Mouse (Mus musculus) Patski (cell line): ENCODE measurements around the gene Twsg1. TPM values are rescaled to one million over a fixed set of nuclear protein-coding genes. Genes with fewer than 3 reads are reported as not detected.

Source experiments
- ATAC-seq: fragments of 100-300 bp; one replicate; pipeline ENCODE4 v1.8.0; 2021
- CTCF ChIA-PET: fragments of 350-600 bp; sonication (Branson Sonifier 250); formaldehyde crosslinking; loops from one replicate; lab custom pipeline; 2022; ENCODE audit warnings: inconsistent platforms; lab: Charles Lee
- POLR2A ChIA-PET: fragments of 350-600 bp; sonication (Branson Sonifier 250); formaldehyde crosslinking; loops from one replicate; lab custom pipeline; 2022; ENCODE audit warnings: antibody characterized with exemption, inconsistent platforms; lab: Charles Lee
- DNase-seq: peaks from one replicate; pipeline ENCODE4 v3.0.0-alpha.2; 2011; ENCODE audit warnings: low read depth, low spot score
- H3K27me3 ChIP-seq: fragments of 371-371 bp; one replicate; pipeline ENCODE4 v1.5.1; 2021
- CTCF ChIP-seq: fragments of 100-300 bp; IDR thresholded peaks from one replicate; pipeline ENCODE4 v1.5.1; 2021
- in situ Hi-C: fragments of 300-500 bp; cut with MboI; formaldehyde crosslinking; loops from 3 replicates; pipeline ENCODE4 v1.11.1; 2018; ENCODE audit warnings: low pct_unique_long_range_greater_than_20kb, mixed read lengths
- polyA plus RNA-seq: library from polyadenylated mRNA; unstranded; gene quantifications from one replicate; pipeline ENCODE4 v1.2.3, GENCODE M21; 2021

The Twsg1 gene
- polyA plus RNA-seq, 1 experiment from 2014 or later, result 162 TPM

DNA sequence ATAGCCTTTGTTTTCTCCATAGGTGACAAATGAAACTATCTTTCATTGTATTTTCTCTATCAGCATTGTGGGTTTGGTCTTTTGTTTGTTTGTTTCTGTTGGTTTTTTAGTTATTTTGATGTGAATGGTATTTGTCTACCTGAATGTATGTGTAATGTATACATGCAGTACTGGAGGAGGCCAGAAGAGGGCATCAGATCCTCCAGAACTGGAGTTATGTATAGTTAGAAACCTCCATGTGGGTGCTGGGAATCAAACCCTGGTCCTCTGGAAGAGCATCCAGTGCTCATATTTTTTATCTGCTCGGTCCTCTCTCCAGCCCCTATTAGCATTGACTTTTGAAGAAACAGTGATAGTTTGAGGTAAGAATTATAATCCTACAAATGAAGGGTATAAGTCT, 48.0 kb downstream of the Twsg1 start:
- TF ChIP-seq CTCF, result peak; percentile 31
- POLR2A ChIA-PET, result no interaction called here
- no peaks in the 10 kb centered on the region for H3K27me3 ChIP-seq
- no peak for ATAC-seq
- no peak for DNase-seq
- CTCF ChIA-PET, result interaction anchor here (1.0 kb wide), 1 partner anchor 11 kb away, joined by 3 read pairs; no protein-coding TSS in a partner anchor
- in situ Hi-C loops, result no loop called here

DNA sequence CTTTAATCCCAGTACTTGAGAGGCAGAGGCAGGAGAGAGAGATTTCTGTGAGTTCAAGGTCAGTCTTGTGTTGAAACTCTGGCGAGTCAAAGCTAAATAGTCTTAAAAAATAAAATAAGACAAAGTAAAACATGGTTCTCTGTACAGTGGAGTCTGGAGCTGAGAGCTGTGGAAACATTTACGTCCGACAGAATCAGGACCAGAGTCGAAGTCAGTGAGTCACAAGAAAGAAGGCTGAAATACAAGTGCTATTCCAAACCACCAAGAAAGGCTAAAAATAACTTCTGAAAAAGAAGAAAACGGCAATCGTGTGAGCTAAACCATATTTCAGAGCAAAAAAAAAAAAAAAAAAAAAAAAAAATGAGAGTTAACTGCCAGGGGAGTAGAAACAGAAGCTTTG, 48.7 kb downstream of the Twsg1 start:
- in situ Hi-C loops, result no loop called here
- POLR2A ChIA-PET, result interaction anchor here (0.6 kb wide), 1 partner anchor 11 kb away, joined by 3 read pairs; no protein-coding TSS in a partner anchor
- H3K27me3 ChIP-seq, result no peaks in the 10 kb centered on the region
- no peak for TF ChIP-seq CTCF
- ATAC-seq (no peak), DNase-seq (no peak)
- CTCF ChIA-PET, result interaction anchor here (0.9 to 1.0 kb wide), 2 partner anchors 10 to 17 kb away, joined by 3 read pairs; partner anchors contain the start of gene Ralbp1

DNA sequence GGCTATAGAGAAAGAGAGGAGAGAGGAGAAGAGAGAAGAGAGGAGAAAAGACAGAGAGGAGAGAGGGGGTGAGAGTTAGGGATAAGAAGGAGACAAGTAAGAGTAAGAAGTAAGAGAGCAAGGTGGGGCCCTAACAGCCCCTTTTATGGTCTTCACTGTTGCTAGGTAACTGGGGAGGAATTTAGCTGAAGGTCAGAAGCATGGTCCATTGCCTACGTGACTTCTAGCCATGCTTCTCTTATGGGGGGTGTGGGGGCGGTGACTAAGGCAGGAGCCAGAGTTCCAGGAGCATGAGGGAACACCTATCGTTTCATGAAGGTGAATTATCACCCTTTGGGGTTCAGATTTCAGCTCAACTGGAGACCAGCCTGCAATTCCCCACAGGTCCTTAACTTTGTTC, 55.0 kb downstream of the Twsg1 start:
- ATAC-seq, result no peak
- CTCF ChIA-PET, result no interaction called here
- DNase-seq, result no peak
- no peak for TF ChIP-seq CTCF
- POLR2A ChIA-PET, result no interaction called here
- peaks cover 23% of the 10 kb centered on the region for H3K27me3 ChIP-seq
- in situ Hi-C loops, result no loop called here

DNA sequence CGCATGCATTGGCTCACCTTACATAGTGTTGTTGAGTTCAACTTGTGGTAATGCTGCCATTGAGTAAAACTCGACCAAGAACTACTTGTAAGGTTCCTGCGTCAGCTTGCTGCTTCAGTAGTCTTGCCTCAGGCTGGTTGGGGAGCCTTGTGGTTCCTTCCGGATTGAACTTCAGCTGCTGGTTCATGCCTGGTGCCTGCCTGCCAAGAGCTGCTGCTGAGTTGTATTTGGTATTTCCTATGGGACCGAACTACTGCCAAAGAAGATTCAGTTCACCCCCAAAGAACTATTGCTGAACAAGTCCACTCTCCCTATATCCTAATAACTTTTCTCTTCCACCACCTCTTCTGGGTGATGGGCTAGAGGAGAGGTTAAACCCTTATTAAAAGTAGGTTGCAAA, 61.5 kb downstream of the Twsg1 start:
- no peak for TF ChIP-seq CTCF
- DNase-seq (no peak), ATAC-seq (no peak)
- ChIA-PET CTCF (no interaction called here), POLR2A (no interaction called here)
- peaks cover 23% of the 10 kb centered on the region for H3K27me3 ChIP-seq
- in situ Hi-C loops, result no loop called here

DNA sequence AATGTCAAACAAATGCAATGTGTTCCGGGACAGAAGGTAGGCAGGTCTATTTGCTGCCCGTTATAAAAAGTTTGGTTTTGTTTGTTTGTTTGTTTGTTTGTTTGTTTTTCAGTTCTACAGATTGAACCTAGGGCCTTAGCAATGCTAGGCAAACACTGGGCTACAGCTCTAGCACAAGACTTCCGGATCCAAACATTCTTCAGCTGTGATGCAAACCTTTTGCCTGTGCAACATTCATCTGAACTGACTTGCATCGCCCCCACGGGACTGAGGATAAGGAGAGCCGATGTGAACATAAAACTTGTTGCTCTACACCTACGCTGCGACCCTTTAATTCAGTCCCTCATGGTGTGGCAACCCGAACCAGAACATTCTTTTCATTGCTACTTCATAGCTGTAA, 64.5 kb downstream of the Twsg1 start:
- TF ChIP-seq CTCF, result no peak
- in situ Hi-C loops, result no loop called here
- ATAC-seq, result no peak
- no peaks in the 10 kb centered on the region for H3K27me3 ChIP-seq
- DNase-seq, result no peak
- ChIA-PET CTCF (interaction anchor here (0.9 to 1.6 kb wide), 4 partner anchors 10 to 220 kb away, joined by 3 to 5 read pairs (median 3); partner anchors contain the start of gene Twsg1), POLR2A (no interaction called here)

DNA sequence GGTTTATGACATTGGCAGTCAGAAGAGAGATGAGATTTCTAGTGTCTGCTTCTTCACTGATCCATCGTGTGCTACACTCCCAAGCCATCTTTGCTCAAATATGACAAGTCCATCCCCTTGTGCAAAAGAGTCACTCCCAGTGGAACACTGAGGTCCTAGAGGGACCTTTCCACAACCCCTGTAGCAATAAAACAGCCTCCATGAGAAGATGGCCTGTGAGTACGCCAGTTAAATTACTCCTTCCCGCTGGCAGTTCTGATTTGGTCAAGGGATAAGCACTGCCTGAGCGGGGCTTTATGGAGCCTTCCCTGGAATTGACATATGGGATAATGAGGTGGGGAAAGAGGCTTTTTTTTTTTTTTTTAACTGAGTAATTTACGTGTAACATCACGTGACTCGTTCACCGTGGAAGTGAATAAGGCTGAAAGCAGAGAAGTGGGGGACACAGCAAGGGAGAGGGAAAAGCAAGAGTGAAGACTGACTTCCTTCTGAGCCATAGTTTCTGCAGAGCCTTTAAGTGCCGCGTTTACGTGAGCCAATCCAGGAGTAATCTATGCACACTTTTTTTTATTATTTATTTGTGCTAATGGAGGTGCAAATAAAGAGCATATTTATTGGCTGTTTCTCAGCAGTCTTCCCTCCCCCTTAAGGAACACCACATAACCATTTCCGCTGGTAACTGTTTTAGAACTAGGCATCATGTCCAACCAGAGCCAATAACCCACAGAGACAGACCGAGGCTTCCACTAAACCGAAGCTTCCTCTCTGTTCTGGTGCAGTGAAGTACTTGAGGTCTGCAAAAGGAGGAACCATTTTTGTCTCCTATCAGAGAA, 65.1 kb downstream of the Twsg1 start, which contains the start of gene Ralbp1:
Gene Ralbp1 (minus strand): TSS at position 102 of the 833 bp plus-strand sequence.
- DNase-seq, result no peak
- in situ Hi-C loops, result no loop called here
- TF ChIP-seq CTCF, result no peak
- H3K27me3 ChIP-seq, result no peaks in the 10 kb centered on the region
- CTCF ChIA-PET, result interaction anchor here (0.9 to 7.5 kb wide), 6 partner anchors 14 to 221 kb away, joined by 3 to 51 read pairs (median 3); partner anchors contain the start of gene Twsg1
- no peak for ATAC-seq
- POLR2A ChIA-PET, result interaction anchor here (2.7 kb wide), 1 partner anchor 64 kb away, joined by 8 read pairs; the partner anchor contains the start of gene Twsg1

DNA sequence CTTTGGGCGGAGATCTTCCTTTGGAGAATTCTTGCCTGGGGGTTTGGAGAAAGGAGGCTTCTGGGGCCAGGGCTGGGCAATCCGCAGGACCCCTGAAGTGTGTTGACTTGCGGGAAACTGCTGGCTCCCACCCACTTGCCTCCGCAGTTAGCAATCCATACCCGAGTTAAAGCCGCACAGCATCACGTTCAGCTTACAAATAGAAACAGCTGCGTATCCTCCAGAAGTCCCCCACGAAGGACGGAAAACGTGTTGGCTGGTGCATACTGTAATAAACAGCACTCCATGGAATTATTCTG, 65.7 kb downstream of the Twsg1 start:
- no peaks in the 10 kb centered on the region for H3K27me3 ChIP-seq
- TF ChIP-seq CTCF, result no peak
- ChIA-PET CTCF (interaction anchor here (1.0 to 7.5 kb wide), 4 partner anchors 14 to 65 kb away, joined by 3 to 51 read pairs (median 4); no protein-coding TSS in a partner anchor), POLR2A (interaction anchor here (2.7 kb wide), 1 partner anchor 65 kb away, joined by 8 read pairs; the partner anchor contains the start of gene Twsg1)
- in situ Hi-C loops, result no loop called here
- no peak for DNase-seq
- no peak for ATAC-seq

DNA sequence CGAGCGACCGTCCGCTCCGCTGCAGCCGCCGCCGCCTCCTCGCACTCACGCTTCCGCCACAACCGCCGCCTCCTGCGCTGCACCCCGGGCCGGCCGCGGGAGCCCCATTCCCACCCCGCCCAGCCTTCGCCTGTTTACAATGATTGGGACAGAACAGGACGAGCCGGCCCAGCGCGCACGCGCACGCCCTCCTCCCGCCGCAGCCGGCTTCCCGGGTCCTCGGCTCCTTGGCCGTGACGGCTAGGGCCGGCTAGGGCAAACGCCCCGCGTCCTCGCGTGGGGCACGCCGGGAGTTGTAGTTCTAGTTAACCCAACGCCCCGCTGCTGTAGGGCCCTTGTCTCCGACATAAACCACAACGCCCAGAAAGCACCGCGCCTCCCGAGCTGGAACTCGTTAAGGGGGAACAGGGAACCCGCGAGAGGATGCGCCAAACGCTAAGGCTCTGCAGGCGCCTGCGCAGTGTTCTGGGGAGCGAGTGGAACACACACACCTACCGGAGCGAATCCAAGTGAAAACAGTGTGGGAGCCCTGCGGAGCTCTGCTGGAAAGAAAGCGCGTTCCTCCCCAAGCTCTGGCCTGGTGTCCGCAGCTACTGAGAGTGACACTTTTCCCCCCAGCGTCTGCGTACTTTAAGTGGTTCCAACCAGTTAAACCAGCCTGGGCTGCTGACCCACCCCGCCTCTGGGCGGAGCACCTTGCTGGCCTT, 66.2 kb downstream of the Twsg1 start:
- H3K27me3 ChIP-seq, result no peaks in the 10 kb centered on the region
- in situ Hi-C loops, result loop anchor here (5.0 kb wide), 1 partner anchor 67 kb away; the partner anchor contains the start of gene Twsg1
- ATAC-seq (peak; percentile 95), DNase-seq (peak; percentile 91)
- POLR2A ChIA-PET, result interaction anchor here (2.7 kb wide), 1 partner anchor 65 kb away, joined by 8 read pairs; the partner anchor contains the start of gene Twsg1
- TF ChIP-seq CTCF, result no peak
- CTCF ChIA-PET, result interaction anchor here (1.0 to 7.5 kb wide), 5 partner anchors 13 to 222 kb away, joined by 3 to 51 read pairs (median 6); no protein-coding TSS in a partner anchor

DNA sequence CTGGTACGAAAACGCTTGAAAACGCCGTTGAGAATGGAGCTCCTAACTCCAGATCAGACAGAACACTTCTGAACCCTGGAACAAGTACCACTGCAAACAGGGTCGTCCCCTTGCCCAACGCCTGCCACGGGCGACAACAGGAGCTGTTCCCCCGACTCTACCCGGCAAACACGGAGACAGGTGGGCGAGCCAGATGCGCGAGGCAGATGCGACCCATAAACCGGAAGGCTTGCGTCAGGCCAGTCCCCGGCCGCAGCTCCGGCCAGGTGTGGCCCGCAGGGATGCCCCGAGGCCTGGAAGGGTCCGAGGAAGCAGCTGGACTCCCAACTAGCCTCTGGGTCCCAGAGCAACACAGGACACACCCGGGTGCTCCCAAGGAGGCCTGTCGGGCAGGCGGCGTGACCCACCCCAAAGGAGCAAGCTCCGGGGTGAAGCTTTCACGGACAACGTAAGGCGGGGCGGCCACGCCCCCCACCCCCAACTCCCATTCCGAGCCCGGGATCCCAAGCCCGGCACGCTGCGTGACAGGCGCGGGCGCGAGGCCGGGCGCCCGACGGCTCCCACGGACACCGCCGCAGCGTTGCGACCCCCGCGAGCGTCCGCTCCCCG, 66.9 kb downstream of the Twsg1 start:
- in situ Hi-C loops, result loop anchor here (5.0 kb wide), 1 partner anchor 68 kb away; the partner anchor contains the start of gene Twsg1
- TF ChIP-seq CTCF, result no peak
- DNase-seq, result no peak
- ATAC-seq, result peak; percentile 37
- POLR2A ChIA-PET, result interaction anchor here (0.6 to 2.7 kb wide), 2 partner anchors 66 to 198 kb away, joined by 3 to 8 read pairs; partner anchors contain the start of gene Twsg1
- CTCF ChIA-PET, result interaction anchor here (1.0 to 7.5 kb wide), 4 partner anchors 12 to 223 kb away, joined by 5 to 51 read pairs (median 6); no protein-coding TSS in a partner anchor
- no peaks in the 10 kb centered on the region for H3K27me3 ChIP-seq

DNA sequence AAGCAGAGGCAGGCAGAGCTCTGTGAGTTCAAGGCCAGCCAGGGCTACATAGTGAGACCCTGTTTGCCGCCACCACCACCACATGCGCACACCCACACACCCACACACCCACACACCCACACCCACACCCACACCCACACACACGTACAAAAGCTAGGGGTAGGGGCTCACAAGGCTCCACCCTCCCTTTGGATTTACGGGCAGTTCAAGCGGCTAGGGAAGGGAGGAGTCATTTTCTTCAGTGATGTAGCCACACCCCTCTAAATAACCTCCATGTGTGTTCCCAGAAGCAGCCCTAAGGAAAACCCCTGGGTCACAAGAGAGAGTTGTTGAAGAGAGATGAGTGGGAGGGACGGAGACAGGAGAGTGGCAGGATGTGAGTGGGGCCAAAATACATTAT, 74.0 kb downstream of the Twsg1 start:
- no peak for TF ChIP-seq CTCF
- ChIA-PET CTCF (interaction anchor here (1.2 kb wide), 1 partner anchor 39 kb away, joined by 3 read pairs; no protein-coding TSS in a partner anchor), POLR2A (no interaction called here)
- DNase-seq (no peak), ATAC-seq (no peak)
- H3K27me3 ChIP-seq, result no peaks in the 10 kb centered on the region
- in situ Hi-C loops, result no loop called here
